Mouse (Mus musculus): Measurements from ENCODE around the gene Plk3. TPM values are rescaled to one million over a fixed set of nuclear protein-coding genes. Genes with fewer than 3 reads are reported as not detected.

Plk3 gene
- total RNA-seq, 2 experiments from 2014 or later, result 8.7 to 9.2 TPM

- DNase-seq (ENCODE audit: low spot score in 2 of 2), result no peak
Measured at GRCm38 (mm10) chr4:117090586-117090985, 43.2 kb downstream of the Plk3 start.

- DNase-seq (ENCODE audit: low spot score in 2 of 2), result no peak
Measured at GRCm38 (mm10) chr4:117087948-117088640, 45.7 kb downstream of the Plk3 start.

Small RNA genes within 50 kb of the gene (microRNA-seq; reads per million reads assigned to microRNA genes)
- gene Gm22398, result 0 reads per million in 2 experiments

Other genes with a start within 250 kb of the Plk3 start
- gene Urod, start 139.6 kb downstream of the Plk3 start, total RNA-seq (2021), result 10 to 100 TPM; 61.9 to 69.4 TPM
- 10 to 100 TPM; 43.7 to 45.4 TPM for gene Hectd3, start 138.6 kb downstream of the Plk3 start, total RNA-seq (2021)
- 10 to 100 TPM; 15.8 to 17.8 TPM for gene Eif2b3, start 114.6 kb downstream of the Plk3 start, total RNA-seq (2021)
- 1 to 10 TPM; 1.6 to 1.8 TPM for gene Ptch2, start 37.9 kb downstream of the Plk3 start, total RNA-seq (2021)
- gene Btbd19, start 8.2 kb downstream of the Plk3 start, total RNA-seq (2021), result 10 to 100 TPM; 13.9 to 16.9 TPM
- 1 to 10 TPM in 1 of 2 experiments, under 1 TPM in 1; 0.46 to 1.1 TPM for gene Tctex1d4, start 7.2 kb downstream of the Plk3 start, total RNA-seq (2021)
- gene Rps8, start 22.3 kb upstream of the Plk3 start, total RNA-seq (2021), result 100 to 1,000 TPM; 576 to 601 TPM
- gene Kif2c, start 48.7 kb upstream of the Plk3 start, total RNA-seq (2021), result under 1 TPM in 1 of 2 experiments, not detected in 1; 0.35 TPM
- 1 to 10 TPM; 5.1 to 6.0 TPM for gene Tmem53, start 118.0 kb upstream of the Plk3 start, total RNA-seq (2021)
- under 1 TPM; 0.57 to 0.86 TPM for gene Armh1, start 118.2 kb upstream of the Plk3 start, total RNA-seq (2021)

Data from layer of hippocampus, adult 18-20 months (tissue).